Mouse (Mus musculus) G1E (cell line): ENCODE measurements around the gene Nebl. TPM values are rescaled to one million over a fixed set of nuclear protein-coding genes. Genes with fewer than 3 reads are reported as not detected.

Experiments used
- ATAC-seq: 2 replicates; pipeline ENCODE4 v1.8.0; 2016; ENCODE audit warnings: mild to moderate bottlenecking; ENCODE audit not compliant: insufficient number of reproducible peaks, poor library complexity, low FRiP score, severe bottlenecking; ENCODE audit errors: extremely low read depth
- DNase-seq: peaks from one replicate; pipeline ENCODE4 v3.0.0; 2012; ENCODE audit warnings: low spot score
- H3K27me3 ChIP-seq: 2 replicates; pipeline ENCODE4 v1.6.1; 2012; ENCODE audit warnings: mild to moderate bottlenecking, low read length, inconsistent platforms; ENCODE audit not compliant: insufficient read depth
- H3K36me3 ChIP-seq: replicated peaks from 2 replicates; pipeline ENCODE3; 2012; ENCODE audit warnings: mild to moderate bottlenecking, inconsistent platforms
- H3K4me1 ChIP-seq: 2 replicates; pipeline ENCODE4 v1.6.1; 2012; ENCODE audit warnings: low read depth, low read length, inconsistent platforms, mixed read lengths; ENCODE audit not compliant: insufficient read depth
- H3K4me3 ChIP-seq: 2 replicates; pipeline ENCODE4 v1.5.1; 2012; ENCODE audit warnings: low read depth, mild to moderate bottlenecking, inconsistent platforms, low read length, moderate library complexity, mixed read lengths
- H3K9me3 ChIP-seq: replicated peaks from 2 replicates; pipeline ENCODE4 v1.6.1; 2012; ENCODE audit warnings: inconsistent platforms
- CTCF ChIP-seq: IDR thresholded peaks from 2 replicates; pipeline ENCODE4 v1.5.1; 2012; ENCODE audit warnings: low read depth, low read length, inconsistent platforms, mixed read lengths
- GATA1 ChIP-seq: IDR thresholded peaks from 2 replicates; pipeline ENCODE4 v1.6.1; 2012; ENCODE audit warnings: borderline replicate concordance, low read length, inconsistent platforms, mixed read lengths
- GATA2 ChIP-seq: IDR thresholded peaks from 2 replicates; pipeline ENCODE4 v1.6.1; 2012; ENCODE audit warnings: low read depth, low read length, inconsistent platforms, borderline replicate concordance
- POLR2AphosphoS5 ChIP-seq: IDR thresholded peaks from 2 replicates; pipeline ENCODE4 v1.6.1; 2012; ENCODE audit warnings: low read depth, low read length, inconsistent platforms; ENCODE audit not compliant: insufficient replicate concordance
- TAL1 ChIP-seq: conservative IDR thresholded peaks from 2 replicates; pipeline ENCODE4 v1.6.1; 2012; ENCODE audit warnings: low read depth, low read length, inconsistent platforms, mixed read lengths
- polyA plus RNA-seq: library from polyadenylated mRNA; stranded (reverse); fragments of >175 nt; gene quantifications from 2 replicates; pipeline ENCODE4 v1.2.3, GENCODE M21; 2012
- total RNA-seq, 2 experiments: library from RNA; stranded (forward) in 1 of 2; stranded (reverse) in 1 of 2; fragments of 200-1000 nt in 1 of 2; fragments of >200 nt in 1 of 2; fragmentation: Nextera tagmentation in 1 of 2; gene quantifications; 2 replicates each; pipeline ENCODE4 v1.2.3; 2014 to 2017

Gene Nebl
- total and polyA plus RNA-seq, 3 experiments: 0.79 to 21.8 (median 6.8) TPM

DNA sequence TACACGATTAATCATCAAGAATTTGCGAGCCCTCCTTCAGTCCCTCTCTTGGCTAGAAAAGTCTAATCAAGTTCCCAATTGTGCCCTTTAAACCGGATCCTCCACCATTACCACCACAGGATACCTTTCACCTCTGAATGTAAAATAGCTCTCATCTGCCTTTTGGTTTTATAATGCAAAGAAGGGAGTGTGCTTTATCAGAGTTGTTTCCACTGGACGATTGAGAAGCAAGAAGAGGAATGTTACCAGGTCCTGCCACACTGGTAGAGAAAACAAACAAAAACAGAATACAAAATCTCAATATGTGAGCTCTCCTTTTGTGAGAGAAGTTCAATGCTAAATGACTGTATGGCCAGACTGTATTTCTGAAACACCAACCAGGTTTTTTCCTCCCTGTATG lies 127.7 kb downstream of the Nebl start:
- no peak for DNase-seq
- no peak for ATAC-seq
- Histone ChIP-seq H3K4me1 (no peaks in the 10 kb centered on the region), H3K9me3 (no peaks in the 10 kb centered on the region), H3K27me3 (no peaks in the 10 kb centered on the region), H3K36me3 (no peaks in the 10 kb centered on the region), H3K4me3 (no peak overlapping the region)
- TF ChIP-seq POLR2AphosphoS5 (no peak), CTCF (no peak), TAL1 (no peak), GATA2 (no peak), GATA1 (no peak)

DNA sequence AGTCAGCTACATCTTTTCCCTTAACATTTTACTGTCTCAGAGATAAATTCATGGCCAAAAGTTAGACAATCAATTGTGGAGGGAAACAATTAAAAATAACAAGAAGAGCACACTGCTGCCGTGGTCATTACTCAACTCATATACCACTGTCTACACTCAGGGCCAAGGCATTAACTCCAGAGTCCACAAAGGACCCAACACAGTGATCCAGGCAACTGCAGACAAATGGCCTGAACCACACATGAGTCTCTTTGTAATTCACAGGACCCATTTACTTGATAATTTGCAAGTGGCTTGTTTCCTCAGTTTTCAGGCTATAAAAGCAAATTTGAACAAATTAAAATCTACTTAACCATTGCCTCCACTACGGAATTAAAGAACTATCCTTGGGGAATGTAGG lies 130.6 kb downstream of the Nebl start:
- Histone ChIP-seq H3K27me3 (no peaks in the 10 kb centered on the region; the same call in 1 of the 2 replicates), H3K36me3 (no peaks in the 10 kb centered on the region), H3K4me1 (no peaks in the 10 kb centered on the region), H3K9me3 (no peaks in the 10 kb centered on the region), H3K4me3 (no peak overlapping the region)
- TF ChIP-seq TAL1 (no peak), GATA1 (no peak), POLR2AphosphoS5 (no peak), CTCF (no peak), GATA2 (no peak)
- ATAC-seq: no peak
- DNase-seq: no peak

DNA sequence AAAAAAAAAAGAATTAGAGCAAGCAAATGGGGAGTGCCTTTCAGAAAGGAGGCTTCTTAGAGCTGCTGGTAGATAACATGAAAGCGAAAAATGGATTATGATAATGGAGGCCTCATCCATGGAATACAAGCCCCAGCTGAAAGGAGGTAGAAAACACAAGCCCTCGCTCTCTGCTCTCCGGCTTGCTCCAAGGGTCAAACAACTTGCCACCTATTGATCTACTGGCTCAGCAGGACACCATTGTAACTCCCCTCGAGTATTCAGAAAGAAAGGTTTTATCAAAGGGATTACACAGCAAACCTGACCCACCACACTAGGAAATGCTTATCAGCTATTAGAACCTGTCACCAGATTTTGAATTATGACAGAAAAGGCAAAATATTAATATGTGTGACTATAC lies 131.4 kb downstream of the Nebl start:
- ATAC-seq (no peak), DNase-seq (no peak)
- no peaks in the 10 kb centered on the region for H3K9me3 ChIP-seq
- no peaks in the 10 kb centered on the region for H3K4me1 ChIP-seq
- H3K36me3 ChIP-seq: no peaks in the 10 kb centered on the region
- no peak overlapping the region for H3K4me3 ChIP-seq
- no peak for TF ChIP-seq GATA2
- no peak for TF ChIP-seq POLR2AphosphoS5
- no peak for TF ChIP-seq CTCF
- TF ChIP-seq GATA1: no peak
- no peak for TF ChIP-seq TAL1
- H3K27me3 ChIP-seq: no peaks in the 10 kb centered on the region; the same call in 1 of the 2 replicates

DNA sequence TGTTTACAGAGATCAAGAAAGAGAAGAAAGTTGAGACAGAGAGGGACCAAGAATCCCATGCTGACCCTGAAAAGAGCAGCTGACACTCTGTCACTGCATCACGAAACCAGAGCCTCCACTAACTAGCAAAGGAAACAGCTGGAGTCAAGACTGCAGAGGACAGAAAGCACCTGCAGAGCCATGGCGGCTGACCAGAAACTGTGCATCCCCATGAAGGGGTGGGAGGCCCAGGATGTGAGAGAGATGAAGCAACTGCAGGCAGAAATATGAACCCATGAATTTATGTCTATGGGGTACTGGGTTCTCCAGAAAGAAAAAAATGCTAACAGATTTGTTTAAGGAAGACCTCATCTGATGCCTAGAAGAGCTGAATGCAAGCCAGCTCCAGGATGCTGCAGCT lies 133.3 kb downstream of the Nebl start:
- no peaks in the 10 kb centered on the region; the same call in 1 of the 2 replicates for H3K27me3 ChIP-seq
- DNase-seq: no peak
- H3K9me3 ChIP-seq: no peaks in the 10 kb centered on the region
- H3K36me3 ChIP-seq: no peaks in the 10 kb centered on the region
- no peak for ATAC-seq
- no peak overlapping the region for H3K4me3 ChIP-seq
- TF ChIP-seq TAL1: no peak
- no peak for TF ChIP-seq GATA1
- TF ChIP-seq POLR2AphosphoS5: no peak
- TF ChIP-seq CTCF: no peak
- TF ChIP-seq GATA2: no peak
- no peaks in the 10 kb centered on the region for H3K4me1 ChIP-seq

DNA sequence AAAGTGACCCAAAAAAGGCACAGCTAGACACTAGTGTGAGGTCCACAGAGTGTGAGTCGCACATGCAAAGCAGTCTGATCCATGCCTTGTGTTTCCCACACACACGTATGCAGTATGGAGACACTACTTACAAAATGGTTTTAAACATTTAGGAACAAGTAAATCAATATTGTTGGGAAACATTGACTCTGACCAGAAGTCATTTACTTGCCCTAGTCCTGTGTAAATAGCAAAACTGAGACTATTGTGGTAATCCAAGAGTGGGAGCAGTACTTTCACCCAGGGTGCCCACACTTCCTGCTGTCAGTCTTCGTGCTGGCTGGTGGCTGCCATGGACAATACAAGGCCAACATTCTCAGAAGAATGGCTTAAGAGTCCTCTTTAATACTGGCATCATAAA lies 141.6 kb downstream of the Nebl start:
- Histone ChIP-seq H3K27me3 (no peaks in the 10 kb centered on the region), H3K4me1 (no peaks in the 10 kb centered on the region), H3K9me3 (no peaks in the 10 kb centered on the region), H3K36me3 (no peaks in the 10 kb centered on the region), H3K4me3 (no peak overlapping the region)
- no peak for TF ChIP-seq CTCF
- no peak for TF ChIP-seq POLR2AphosphoS5
- TF ChIP-seq GATA2: no peak
- no peak for TF ChIP-seq TAL1
- no peak for TF ChIP-seq GATA1
- DNase-seq: no peak
- no peak for ATAC-seq

DNA sequence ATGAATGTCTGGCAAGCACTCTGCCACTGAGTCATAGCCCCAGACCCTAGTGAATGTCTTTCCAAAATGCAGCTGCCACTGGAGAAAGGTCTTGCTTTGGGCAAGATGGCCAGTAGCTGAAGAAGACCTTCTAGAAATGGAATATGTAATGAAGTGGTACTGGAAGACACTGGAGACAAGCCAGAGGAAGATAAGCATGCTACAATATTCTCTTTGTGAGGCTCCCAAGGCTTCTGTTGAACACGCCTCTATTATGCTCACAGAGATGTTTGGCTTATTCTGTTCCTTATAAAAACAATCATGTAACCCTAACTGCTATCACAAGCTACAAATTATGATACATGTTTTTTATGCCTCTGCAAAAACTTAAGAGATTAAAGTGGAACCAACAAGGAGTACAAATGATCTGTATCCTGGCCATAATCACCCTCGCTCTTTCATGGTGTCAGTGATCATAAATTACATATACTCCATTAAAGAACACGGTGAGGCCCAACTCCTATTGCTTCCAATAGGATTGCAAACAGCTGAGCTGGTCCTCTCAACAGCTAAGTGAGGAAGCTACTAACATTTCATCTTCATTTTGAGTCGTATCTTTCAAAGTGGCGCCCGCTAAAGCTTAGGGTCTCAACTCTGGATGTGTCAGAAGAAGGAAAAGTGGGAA lies 145.8 kb downstream of the Nebl start:
- H3K4me3 ChIP-seq: no peak overlapping the region
- no peaks in the 10 kb centered on the region for H3K4me1 ChIP-seq
- DNase-seq (no peak), ATAC-seq (no peak)
- no peaks in the 10 kb centered on the region for H3K36me3 ChIP-seq
- TF ChIP-seq CTCF (no peak), GATA2 (no peak), POLR2AphosphoS5 (no peak), GATA1 (no peak), TAL1 (no peak)
- no peaks in the 10 kb centered on the region for H3K9me3 ChIP-seq
- H3K27me3 ChIP-seq: no peaks in the 10 kb centered on the region
